Mouse (Mus musculus) right cerebral cortex, postnatal 14 days (tissue): ENCODE results near the gene Hhat.

Source experiments
- DNase-seq: peaks from one replicate; pipeline ENCODE4 v3.0.0; 2022

The Hhat gene

DNA sequence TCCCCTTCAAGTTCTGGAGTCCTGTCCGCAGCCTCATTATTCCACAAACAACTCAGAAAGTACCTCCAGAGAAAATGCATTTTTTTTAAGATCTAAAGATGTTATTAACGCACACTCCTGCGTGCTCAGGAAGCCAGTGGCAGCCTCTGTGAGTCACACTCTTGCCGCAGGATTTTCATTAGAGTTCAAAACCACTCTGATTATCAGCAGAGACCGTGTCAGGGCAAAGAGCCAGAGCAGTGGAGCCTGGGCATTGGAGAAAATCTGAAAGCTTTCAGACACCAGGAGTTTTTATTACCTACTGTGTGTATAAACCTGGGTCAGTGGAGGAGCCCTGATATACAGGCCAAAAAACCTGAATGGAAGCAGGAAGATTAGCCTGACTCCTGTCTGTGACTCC, 292.8 kb downstream of the Hhat start:
- no peak for DNase-seq

DNA sequence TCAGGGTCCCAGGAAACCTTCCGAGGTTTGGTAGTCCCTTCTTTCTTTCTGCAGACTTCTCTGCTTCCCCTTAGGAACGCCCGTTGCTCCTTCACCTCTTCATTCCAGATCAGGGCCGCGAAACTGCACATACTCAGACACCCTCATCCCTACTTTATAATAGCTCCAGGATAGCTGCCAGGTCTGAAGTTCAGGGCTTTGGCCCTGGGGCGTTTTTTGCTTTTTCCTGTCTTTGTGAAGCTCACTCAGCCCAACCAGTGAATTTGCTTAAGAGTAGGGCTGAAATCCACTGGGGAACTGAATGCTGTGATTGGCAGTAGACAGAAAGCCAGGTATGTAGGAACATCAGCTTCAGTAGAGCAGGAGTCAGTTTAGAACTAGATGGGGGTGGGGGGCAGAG, 293.5 kb downstream of the Hhat start:
- DNase-seq = no peak

DNA sequence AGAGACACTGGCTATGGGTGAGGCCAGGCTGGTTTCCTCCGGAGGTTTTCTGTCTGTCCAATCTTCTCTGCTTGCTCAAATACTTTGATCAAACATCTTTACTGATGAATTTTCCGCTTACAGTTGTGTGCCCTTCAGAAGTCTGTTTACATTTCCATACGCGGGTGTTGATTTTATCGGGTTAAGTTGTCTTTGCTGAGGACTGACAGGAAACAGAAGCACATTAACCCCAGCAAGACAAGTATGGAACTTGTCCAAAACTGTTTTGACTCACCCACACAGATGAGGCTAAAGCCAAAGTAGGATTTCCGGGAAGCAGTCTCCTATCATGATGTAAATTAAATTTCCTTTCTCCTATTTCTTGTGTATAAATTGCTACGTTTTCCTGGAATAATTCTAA, 294.3 kb downstream of the Hhat start:
- DNase-seq = no peak

DNA sequence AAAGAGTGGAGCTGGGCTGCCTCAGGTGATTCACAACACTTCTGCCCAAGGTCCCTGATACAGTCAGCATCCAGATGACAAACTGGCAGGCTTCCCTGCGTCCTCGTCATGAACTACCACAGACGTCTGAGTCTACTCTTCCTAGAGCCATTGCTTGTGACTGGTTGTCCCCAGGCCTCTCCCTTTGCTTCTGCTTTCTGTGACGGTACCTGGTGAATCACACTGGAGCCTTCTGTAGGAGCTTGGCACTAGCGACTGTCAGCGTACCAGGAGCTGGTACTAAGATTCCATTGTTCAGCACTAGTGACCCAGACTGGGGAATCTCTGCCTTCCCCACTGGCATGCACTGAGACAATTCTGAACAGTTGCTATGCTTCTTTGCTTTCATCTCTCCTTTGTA, 297.9 kb downstream of the Hhat start:
- no peak for DNase-seq

DNA sequence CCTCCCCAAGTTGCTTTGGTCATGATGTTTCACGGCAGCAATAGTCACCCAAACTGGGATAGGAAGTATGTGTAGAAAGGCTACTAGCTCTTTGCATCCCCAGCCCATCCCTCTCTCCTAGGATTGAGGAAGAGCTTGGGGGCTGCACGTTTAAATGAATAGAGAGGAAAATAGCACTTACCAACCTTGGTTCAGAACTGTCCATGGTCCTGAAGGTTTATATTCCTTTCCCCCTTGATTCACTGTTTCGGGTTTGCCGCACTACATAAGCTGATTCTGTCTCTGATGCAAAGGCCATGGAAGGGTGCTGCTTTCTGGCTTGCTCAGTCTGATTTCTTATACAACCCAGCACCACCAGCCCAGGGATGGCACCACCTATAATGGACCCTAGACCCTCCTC, 298.7 kb downstream of the Hhat start:
- no peak for DNase-seq

DNA sequence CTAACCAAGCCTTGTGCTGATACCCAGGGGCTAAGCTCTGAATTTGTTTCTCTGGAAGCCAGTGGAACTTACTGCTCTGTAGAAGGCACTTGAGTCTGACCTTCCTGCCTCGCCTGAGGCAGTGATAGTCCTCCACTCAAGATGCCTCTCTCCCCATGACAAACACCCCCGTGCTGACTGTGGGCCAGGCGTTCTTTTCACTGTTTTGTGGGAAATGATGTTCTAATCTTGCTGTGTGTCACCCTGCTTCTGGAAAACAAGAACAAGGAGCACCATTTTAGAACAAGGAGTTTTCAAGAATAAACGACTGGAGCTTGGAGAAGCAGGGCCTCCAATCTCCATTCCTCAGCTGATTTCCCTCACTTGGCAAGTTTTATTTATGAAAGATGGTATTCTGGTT, 307.3 kb downstream of the Hhat start:
- no peak for DNase-seq

DNA sequence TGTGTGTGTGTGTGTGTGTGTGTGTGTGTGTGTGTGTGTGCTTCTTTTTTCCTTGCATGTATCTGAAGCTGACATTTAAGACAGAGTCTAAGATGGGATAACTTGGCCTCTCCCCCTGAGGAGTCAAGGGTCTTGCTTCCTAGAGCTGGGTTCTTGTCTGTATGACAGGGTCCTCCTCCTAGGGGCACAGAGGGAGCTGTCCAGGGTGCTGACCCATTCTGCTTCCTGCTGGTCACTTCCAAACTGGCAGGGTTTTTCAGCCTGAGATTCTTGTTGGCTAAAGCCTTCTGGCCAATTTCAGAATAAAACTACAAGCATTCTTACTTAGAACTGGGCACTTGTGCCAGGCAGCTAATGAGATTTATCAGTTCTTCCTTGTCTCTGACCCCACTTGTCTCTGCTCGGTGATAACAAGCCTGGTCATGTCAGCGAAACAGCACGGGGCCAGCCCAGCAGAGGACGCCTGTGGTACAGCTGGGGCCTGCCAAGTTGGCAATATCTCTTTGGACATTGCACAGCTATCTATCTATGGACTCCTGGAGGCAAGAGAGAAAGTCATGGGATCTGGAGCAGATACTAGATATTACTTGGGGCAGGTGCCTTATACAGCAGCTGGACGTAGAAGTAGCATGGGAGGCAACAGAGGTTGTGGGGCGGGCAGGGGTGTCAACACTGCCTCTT, 313.4 kb downstream of the Hhat start:
- no peak for DNase-seq

DNA sequence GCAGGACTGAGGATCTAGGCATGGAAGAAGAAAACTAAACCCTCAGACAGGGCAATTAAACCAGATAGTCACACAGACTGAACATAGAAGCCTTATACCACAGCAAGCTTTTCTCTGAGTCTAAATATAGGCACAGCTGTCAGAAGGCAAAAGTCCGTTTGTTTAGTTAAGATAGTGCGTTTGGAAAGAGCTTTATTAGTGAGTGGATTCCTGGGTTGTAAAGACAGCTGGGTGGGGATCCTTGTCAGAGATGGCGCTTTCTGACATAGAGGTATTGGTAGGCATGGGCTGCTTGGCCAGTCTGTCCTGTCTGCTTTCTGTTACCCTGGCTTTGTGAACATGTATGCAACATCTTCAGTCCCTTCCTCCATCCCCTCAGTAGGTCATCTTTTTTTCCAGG, 314.0 kb downstream of the Hhat start:
- DNase-seq = no peak

DNA sequence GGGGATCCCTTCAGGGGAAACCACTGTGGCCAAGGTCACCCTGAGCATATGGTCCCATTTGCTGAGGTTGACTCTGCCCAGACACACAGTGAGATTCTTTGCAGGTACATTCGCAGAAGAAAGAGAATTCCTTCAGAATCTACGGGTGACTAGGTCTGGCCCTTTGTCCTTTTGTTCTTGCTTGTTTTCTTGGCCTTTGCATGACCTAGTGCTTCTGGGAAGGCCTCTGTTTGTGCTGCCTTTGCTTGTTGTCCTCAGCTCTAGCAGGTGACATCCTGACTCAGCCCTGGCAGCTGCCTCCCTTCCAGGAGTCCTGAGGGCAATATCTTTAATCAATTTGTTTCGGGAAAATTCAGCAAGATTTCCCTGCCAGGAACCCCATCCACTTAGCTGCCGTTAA, 316.0 kb downstream of the Hhat start:
- no peak for DNase-seq

DNA sequence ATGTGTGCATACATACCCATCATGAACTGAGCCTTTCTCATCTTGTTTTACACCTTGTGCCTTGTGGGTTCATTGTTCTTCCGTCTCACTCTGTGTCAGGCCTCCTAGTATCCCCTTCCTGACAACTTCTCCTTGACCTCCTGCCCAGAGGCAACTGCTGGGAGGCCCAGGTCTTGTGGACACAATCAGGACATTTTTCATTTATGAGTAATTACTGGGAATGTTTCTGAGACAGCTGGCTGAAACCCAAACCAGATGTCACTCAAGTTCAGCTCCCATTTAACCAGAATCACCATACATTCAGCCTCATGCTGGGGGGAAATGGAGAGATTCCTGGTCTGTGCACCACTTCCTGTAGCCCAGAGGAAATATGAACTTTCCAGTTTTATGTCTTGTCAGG, 316.5 kb downstream of the Hhat start:
- DNase-seq = no peak

DNA sequence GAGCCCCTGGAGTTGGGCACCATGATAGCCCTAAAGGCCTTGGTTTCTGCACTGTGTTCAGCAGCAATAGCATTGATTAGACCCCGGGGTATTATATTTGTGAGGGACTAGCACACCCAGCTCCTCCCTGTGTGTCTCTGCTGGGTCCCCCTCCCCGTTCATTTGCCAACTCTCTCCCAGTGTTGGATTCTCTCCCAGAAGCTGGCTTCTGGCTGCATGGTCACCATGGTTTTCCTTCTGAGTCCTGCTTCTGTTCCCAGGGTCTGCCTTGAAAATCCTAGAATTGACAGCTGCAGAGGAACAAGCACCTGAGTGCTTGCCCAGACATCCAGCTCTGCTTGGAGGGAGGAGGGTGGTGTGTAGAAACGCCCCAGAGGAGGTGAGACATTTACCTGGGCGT, 319.3 kb downstream of the Hhat start:
- no peak for DNase-seq

DNA sequence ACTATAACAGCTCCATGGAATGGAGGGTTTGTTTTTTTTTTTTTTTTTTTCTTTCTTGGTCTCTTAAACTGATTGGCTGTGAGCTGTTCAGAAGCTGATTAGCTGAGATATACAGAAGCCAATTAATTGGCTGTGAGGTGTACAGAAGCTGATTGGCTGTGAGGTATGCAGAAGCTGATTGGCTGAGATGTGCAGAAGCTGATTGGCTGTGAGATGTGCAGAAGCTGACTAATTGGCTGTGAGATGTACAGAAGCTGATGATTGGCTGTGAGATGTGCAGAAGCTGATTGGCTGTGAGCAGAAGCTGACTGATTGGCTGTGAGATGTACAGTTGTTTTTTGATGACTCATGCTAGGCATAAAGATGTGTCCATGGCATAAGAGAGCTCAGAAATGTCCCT, 320.6 kb downstream of the Hhat start:
- DNase-seq = no peak

DNA sequence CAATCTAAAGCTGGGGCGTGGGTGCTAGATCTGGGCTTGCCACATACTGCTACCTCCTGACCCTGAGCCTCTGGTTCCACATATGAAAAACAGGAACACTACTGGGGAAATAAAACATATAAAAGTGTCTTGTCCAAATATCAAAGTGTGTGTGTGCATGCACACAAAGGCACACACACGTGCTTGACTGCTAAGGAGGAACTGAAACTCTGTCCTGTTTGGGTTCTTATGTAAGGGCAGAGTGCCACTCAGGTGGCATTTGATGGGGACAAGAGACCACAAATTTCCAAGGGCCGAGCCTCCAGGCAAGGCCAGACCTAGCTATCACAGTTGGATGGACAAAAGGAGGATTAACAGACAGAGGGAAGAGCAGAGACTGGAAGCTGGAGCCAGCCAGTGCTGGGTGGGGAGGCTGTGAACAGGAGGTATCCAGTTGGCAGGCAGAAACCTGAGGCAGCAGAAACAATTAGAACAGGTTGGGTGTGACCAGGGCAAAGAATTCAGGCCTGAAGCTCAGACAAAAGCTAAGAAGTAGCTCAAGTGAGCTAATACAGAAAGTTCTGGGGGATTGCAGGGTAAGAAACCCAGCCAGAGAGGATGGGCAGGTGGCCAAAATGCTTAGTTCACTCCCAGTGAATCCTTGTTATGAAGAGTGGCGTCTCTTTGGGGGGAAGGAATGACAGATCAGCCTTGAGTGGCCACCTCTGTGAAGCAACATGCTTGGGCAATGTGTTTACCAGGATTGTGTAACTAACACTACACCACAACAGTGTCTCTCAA, 321.3 kb downstream of the Hhat start:
- DNase-seq = peak; percentile 30

DNA sequence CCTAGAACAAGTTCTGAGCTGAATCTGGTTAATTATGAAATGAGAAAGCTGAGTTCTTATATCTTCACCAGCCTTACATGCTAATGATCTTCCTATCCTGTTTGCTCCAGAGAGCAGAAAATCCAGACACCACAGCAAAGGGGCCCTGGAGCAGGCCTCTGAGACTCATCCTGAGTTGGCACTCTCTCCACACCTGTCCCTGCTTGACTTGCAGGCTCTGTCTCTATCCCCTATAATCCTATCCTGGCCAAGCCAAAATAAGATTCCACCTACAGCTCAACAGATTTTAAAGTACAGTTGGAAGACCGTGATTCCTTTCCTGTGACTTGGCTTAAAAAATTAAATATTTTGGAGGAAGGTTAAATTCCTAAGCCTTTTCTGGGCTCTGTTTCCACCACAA, 322.5 kb downstream of the Hhat start:
- DNase-seq = no peak

DNA sequence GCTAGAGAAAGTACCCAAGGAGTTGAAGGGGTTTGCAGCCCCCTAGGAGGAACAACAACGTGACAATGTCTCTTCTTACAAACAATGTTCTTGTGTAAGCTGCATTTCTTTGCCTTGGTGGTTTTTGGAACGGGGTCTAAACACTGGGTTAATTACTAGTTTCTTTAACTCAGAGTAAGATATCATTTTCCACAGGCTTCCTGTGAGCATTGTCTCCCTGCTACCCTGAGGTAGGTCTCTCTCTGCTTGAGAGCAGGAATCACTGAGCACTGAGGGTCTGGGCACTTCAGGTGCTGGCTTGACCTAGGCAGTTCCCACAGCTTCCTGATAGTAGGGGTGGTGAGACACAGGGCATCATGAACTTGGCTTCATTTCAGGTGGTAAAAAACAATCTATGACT, 323.4 kb downstream of the Hhat start:
- DNase-seq = no peak
